Mouse (Mus musculus): ENCODE data around the gene Trim29. TPM values are rescaled to one million over a fixed set of nuclear protein-coding genes. Genes with fewer than 3 reads are reported as not detected.

The Trim29 gene
- not detected in 3 replicates for total RNA-seq (2017)

DNA sequence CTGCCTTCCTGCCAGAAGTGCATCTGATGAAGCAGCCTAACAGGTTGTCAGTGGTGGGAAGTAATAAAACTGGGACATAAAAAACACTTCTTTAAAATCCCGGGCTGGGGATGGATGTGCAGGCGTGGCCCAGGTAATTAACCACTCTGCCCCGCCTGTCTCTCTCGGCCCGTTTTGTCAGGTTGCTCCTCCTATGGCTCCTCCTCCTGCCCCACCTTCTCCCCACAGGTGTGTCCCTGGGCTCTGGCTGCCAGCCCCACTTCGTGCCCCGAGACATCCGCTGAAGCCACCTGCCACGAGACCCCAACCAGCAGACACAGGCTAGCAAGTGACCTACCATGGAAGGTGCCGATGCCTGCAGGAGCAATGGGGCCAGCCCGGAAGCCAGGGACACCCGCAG lies at the start of gene Trim29:
TSS of gene Trim29 (plus strand) at position 311 of the 400 bp plus-strand sequence.
- no peak for ATAC-seq (replicated peaks; ENCODE audit: insufficient number of reproducible peaks, low FRiP score, low TSS enrichment, poor library complexity, severe bottlenecking)

- ATAC-seq (replicated peaks; ENCODE audit: insufficient number of reproducible peaks, low FRiP score, low TSS enrichment, poor library complexity, severe bottlenecking): no peak
Observed at GRCm38 (mm10) chr9:43261124-43261907, 49.3 kb upstream of the Trim29 start.

DNA sequence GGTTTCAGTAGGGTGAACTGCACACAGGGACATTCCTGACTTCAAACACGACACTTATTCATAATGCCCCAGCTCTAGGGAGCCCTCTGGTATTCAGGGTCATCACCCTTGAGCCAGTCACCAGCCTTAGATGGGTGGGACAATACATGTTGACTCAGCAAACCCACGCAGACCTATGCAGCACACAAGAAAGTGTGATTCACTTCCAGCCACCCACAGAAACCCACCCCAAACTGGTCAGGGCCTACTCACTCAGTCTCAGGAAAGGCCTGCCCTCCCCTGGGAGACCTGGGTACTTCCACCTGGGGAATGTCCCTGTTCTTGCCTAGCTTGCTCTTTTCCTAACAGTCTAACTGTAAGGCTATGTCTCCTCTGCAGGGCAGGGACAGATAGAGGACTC lies 48.7 kb upstream of the Trim29 start:
- no peak for ATAC-seq (replicated peaks; ENCODE audit: insufficient number of reproducible peaks, low FRiP score, low TSS enrichment, poor library complexity, severe bottlenecking)

GRCm38 (mm10) chr9:43262390-43262789 lies 48.3 kb upstream of the Trim29 start:
- no peak for ATAC-seq (replicated peaks; ENCODE audit: insufficient number of reproducible peaks, low FRiP score, low TSS enrichment, poor library complexity, severe bottlenecking)

- no peak for ATAC-seq (replicated peaks; ENCODE audit: insufficient number of reproducible peaks, low FRiP score, low TSS enrichment, poor library complexity, severe bottlenecking)
Observed at GRCm38 (mm10) chr9:43262811-43263550, 47.7 kb upstream of the Trim29 start.

GRCm38 (mm10) chr9:43263946-43264451 lies 46.6 kb upstream of the Trim29 start:
- ATAC-seq (replicated peaks; ENCODE audit: insufficient number of reproducible peaks, low FRiP score, low TSS enrichment, poor library complexity, severe bottlenecking): no peak

DNA sequence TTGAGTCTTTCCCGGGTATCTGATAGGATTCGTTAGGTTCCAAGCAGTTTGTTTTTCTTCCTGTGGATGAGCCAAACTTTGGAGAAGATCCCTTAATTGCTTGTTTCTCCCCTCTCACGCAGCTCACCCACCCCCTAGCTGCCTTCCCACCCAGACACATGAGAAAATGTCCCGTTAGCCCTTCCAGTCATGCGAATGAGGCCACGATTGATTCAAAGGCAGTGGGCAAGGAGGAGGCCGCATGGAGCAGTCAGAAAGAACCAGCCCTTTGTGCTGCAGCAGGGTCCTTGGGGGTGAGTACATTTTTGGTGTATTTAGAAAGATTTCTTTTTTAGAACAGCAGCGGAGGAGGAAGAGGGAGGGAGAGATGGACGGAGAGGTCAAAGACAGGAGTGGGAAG lies 45.5 kb upstream of the Trim29 start:
- no peak for ATAC-seq (replicated peaks; ENCODE audit: insufficient number of reproducible peaks, low FRiP score, low TSS enrichment, poor library complexity, severe bottlenecking)

DNA sequence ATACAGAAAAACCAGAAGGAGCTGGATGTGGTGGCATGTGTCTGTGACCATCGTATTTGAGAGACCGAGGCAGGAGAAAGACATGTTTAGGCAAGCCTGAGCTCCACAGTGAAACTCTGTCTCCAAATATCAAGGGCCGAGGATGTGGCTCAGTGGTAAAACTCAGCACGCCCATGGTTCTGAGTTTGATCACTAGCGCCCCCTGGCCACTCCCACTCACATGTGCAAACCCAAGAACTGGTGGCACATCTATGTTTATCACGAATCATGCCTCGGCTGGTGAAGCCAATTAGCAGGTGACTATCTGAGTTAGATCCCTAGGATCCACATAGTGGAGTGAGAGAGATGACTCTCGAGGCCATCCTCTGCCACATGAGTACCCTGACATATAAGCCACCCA lies 43.3 kb upstream of the Trim29 start:
- ATAC-seq (replicated peaks; ENCODE audit: insufficient number of reproducible peaks, low FRiP score, low TSS enrichment, poor library complexity, severe bottlenecking): no peak

DNA sequence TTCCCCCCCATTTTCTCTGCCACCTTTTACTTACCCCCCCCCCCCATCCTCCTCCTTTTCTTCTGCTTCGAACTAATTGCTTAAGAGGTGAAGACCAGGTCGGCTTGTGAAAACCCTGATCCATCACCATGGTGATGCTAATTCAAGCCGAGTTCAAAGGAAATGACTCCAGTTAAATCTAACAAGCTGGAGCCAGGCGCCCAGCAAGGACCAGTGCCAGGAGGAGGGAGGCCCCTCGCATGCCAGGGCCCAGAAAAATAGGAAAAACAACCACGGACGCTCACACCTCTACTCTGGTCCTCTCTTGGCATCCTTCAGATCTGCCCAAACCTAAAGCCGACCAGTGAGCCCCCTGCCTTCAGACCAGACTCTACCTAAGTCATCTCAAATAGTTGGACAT lies 41.5 kb upstream of the Trim29 start:
- no peak for ATAC-seq (replicated peaks; ENCODE audit: insufficient number of reproducible peaks, low FRiP score, low TSS enrichment, poor library complexity, severe bottlenecking)

DNA sequence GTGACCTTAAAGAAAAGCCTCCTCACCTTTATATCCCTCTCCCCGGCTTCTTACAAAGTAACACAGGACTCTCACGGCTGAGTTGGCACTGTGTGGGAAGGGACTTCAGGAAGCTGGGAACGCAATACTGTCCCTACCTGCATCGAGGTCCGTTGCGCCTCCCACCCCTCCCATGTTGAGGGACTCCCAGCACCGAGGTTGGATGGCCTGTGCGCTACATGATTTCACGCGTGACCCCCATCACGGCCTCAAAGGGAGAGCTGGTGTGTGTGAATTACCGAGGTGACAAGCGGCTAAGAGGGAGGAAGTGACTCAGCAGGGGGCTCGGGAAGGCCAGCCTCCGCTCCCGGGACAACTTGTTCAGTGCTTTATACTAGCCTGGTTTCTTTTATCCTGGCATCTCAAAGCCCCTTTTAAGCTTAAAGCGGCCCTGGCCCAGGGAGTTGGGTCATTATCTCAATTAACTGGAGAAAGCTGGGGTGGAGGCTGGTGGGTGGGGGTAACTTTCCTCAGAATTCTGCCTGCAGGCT lies 39.9 kb upstream of the Trim29 start:
- no peak for ATAC-seq (replicated peaks; ENCODE audit: insufficient number of reproducible peaks, low FRiP score, low TSS enrichment, poor library complexity, severe bottlenecking)

GRCm38 (mm10) chr9:43271761-43272518 lies 38.7 kb upstream of the Trim29 start:
- ATAC-seq (replicated peaks; ENCODE audit: insufficient number of reproducible peaks, low FRiP score, low TSS enrichment, poor library complexity, severe bottlenecking): no peak

GRCm38 (mm10) chr9:43273735-43274134 lies 36.9 kb upstream of the Trim29 start:
- no peak for ATAC-seq (replicated peaks; ENCODE audit: insufficient number of reproducible peaks, low FRiP score, low TSS enrichment, poor library complexity, severe bottlenecking)

GRCm38 (mm10) chr9:43284284-43284683 lies 26.4 kb upstream of the Trim29 start:
- ATAC-seq (replicated peaks; ENCODE audit: insufficient number of reproducible peaks, low FRiP score, low TSS enrichment, poor library complexity, severe bottlenecking): peak; percentile 64

GRCm38 (mm10) chr9:43285281-43285680 lies 25.4 kb upstream of the Trim29 start:
- no peak for ATAC-seq (replicated peaks; ENCODE audit: insufficient number of reproducible peaks, low FRiP score, low TSS enrichment, poor library complexity, severe bottlenecking)

- ATAC-seq (replicated peaks; ENCODE audit: insufficient number of reproducible peaks, low FRiP score, low TSS enrichment, poor library complexity, severe bottlenecking): no peak
Observed at GRCm38 (mm10) chr9:43286870-43287269, 23.8 kb upstream of the Trim29 start.

GRCm38 (mm10) chr9:43293058-43293457 lies 17.6 kb upstream of the Trim29 start:
- ATAC-seq (replicated peaks; ENCODE audit: insufficient number of reproducible peaks, low FRiP score, low TSS enrichment, poor library complexity, severe bottlenecking): no peak

GRCm38 (mm10) chr9:43300394-43300793 lies 10.3 kb upstream of the Trim29 start:
- no peak for ATAC-seq (replicated peaks; ENCODE audit: insufficient number of reproducible peaks, low FRiP score, low TSS enrichment, poor library complexity, severe bottlenecking)

DNA sequence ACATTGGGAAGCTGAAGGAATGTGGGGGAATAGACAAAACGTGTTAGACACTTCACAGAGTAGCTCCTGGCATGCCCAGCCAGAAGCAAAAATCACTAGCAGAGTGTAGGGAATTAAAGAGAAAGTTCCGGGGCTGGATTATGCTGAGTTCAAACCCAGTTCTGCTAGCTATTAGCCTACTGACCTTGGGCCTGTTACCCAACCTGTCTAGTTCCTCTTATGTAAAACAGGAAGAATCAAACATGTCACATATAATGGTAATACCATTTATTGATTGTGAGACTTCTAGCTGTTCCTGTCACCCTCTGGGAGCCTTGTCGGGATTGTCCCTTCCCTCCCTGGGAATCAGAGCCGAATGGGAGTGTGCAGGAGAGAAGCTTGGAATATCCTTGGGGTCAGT lies 7.7 kb upstream of the Trim29 start:
- 0 out of 2 replicates have a peak, but pooled peaks have one; percentile 25 for ATAC-seq (replicated peaks; ENCODE audit: insufficient number of reproducible peaks, low FRiP score, low TSS enrichment, poor library complexity, severe bottlenecking)

- no peak for ATAC-seq (replicated peaks; ENCODE audit: insufficient number of reproducible peaks, low FRiP score, low TSS enrichment, poor library complexity, severe bottlenecking)
Observed at GRCm38 (mm10) chr9:43305882-43306281, 4.8 kb upstream of the Trim29 start.

Measured in monocyte, adult 5-6 weeks (primary cell).